Mouse (Mus musculus): ENCODE results near the gene Iqgap2. TPM values are rescaled to one million over a fixed set of nuclear protein-coding genes. Genes with fewer than 3 reads are reported as not detected.
A peak's percentile ranks its signal among the peaks of the same experiment; 100 is the strongest.

The Iqgap2 gene
- 31.5 and 35.9 TPM in 2 replicates for polyA plus RNA-seq (2015; fragmentation: Nextera tagmentation; extraction: Ambion mirVana)

- H3K9ac ChIP-seq (ENCODE audit: low read depth, low read length): peak within 1 kb of the TSS; percentile 94
- no peaks in the 10 kb centered on the region for H3K27me3 ChIP-seq (replicated peaks; ENCODE audit: control insufficient read depth, insufficient read depth, low read length)
- H3K27ac ChIP-seq (ENCODE audit: low read depth, low read length): peak within 1 kb of the TSS; percentile 95
- no peak for TF ChIP-seq CTCF (IDR thresholded peaks at IDR 0.05; ENCODE audit: low read depth)
- H3K4me2 ChIP-seq (replicated peaks; ENCODE audit: low read depth): peak within 1 kb of the TSS; percentile 99
- no peaks in the 10 kb centered on the region for H3K36me3 ChIP-seq (ENCODE audit: control insufficient read depth, insufficient read depth)
- under 1% methylated on average over 45 of the region's 48 CpGs for WGBS
- H3K4me1 ChIP-seq (replicated peaks; ENCODE audit: control insufficient read depth, insufficient read depth, low read length): 0 out of 2 replicates have a peak, but pooled peaks cover 7% of the 10 kb centered on the region
- no peaks in the 10 kb centered on the region for H3K9me3 ChIP-seq (ENCODE audit: control insufficient read depth)
- no peak; the same call in none of the 2 replicates for ATAC-seq
- H3K4me3 ChIP-seq (ENCODE audit: low read depth, low read length): peak within 1 kb of the TSS; percentile 79
Observed at GRCm38 (mm10) chr13:95891491-95891925, at the start of gene Iqgap2. Gene Iqgap2, minus strand, starts transcription at chr13:95891922.

GRCm38 (mm10) chr13:95940811-95941210 is 49.1 kb upstream of the Iqgap2 start:
- no peak overlapping the region for H3K27ac ChIP-seq (ENCODE audit: low read depth, low read length)
- ATAC-seq: no peak
- no peak overlapping the region for H3K4me3 ChIP-seq (ENCODE audit: low read depth, low read length)
- 52% methylated on average over 5 of the region's 5 CpGs for WGBS
- TF ChIP-seq CTCF (IDR thresholded peaks at IDR 0.05; ENCODE audit: low read depth): no peak
- H3K4me2 ChIP-seq (replicated peaks; ENCODE audit: low read depth): no peak overlapping the region
- H3K9me3 ChIP-seq (ENCODE audit: control insufficient read depth): no peaks in the 10 kb centered on the region
- H3K36me3 ChIP-seq (ENCODE audit: control insufficient read depth, insufficient read depth): no peaks in the 10 kb centered on the region
- H3K9ac ChIP-seq (ENCODE audit: low read depth, low read length): no peak overlapping the region
- no peaks in the 10 kb centered on the region for H3K27me3 ChIP-seq (replicated peaks; ENCODE audit: control insufficient read depth, insufficient read depth, low read length)
- H3K4me1 ChIP-seq (replicated peaks; ENCODE audit: control insufficient read depth, insufficient read depth, low read length): no peaks in the 10 kb centered on the region

- Histone ChIP-seq H3K27me3 (replicated peaks; ENCODE audit: control insufficient read depth, insufficient read depth, low read length) (no peaks in the 10 kb centered on the region), H3K4me2 (replicated peaks; ENCODE audit: low read depth) (no peak overlapping the region), H3K27ac (ENCODE audit: low read depth, low read length) (no peak overlapping the region), H3K4me3 (ENCODE audit: low read depth, low read length) (no peak overlapping the region), H3K9me3 (ENCODE audit: control insufficient read depth) (0 out of 2 replicates have a peak, but pooled peaks cover 3% of the 10 kb centered on the region), H3K4me1 (replicated peaks; ENCODE audit: control insufficient read depth, insufficient read depth, low read length) (0 out of 2 replicates have a peak, but pooled peaks cover 3% of the 10 kb centered on the region), H3K36me3 (ENCODE audit: control insufficient read depth, insufficient read depth) (no peaks in the 10 kb centered on the region), H3K9ac (ENCODE audit: low read depth, low read length) (no peak overlapping the region)
- 44% methylated on average over 2 of the region's 2 CpGs for WGBS
- TF ChIP-seq CTCF (IDR thresholded peaks at IDR 0.05; ENCODE audit: low read depth): no peak
- no peak for ATAC-seq
Observed at GRCm38 (mm10) chr13:95924201-95924621, 32.5 kb upstream of the Iqgap2 start.

GRCm38 (mm10) chr13:95922626-95923025 is 30.9 kb upstream of the Iqgap2 start:
- Histone ChIP-seq H3K4me3 (ENCODE audit: low read depth, low read length) (no peak overlapping the region), H3K4me2 (replicated peaks; ENCODE audit: low read depth) (no peak overlapping the region), H3K36me3 (ENCODE audit: control insufficient read depth, insufficient read depth) (no peaks in the 10 kb centered on the region), H3K27me3 (replicated peaks; ENCODE audit: control insufficient read depth, insufficient read depth, low read length) (no peaks in the 10 kb centered on the region), H3K9me3 (ENCODE audit: control insufficient read depth) (0 out of 2 replicates have a peak, but pooled peaks cover 3% of the 10 kb centered on the region), H3K4me1 (replicated peaks; ENCODE audit: control insufficient read depth, insufficient read depth, low read length) (0 out of 2 replicates have a peak, but pooled peaks cover 3% of the 10 kb centered on the region), H3K27ac (ENCODE audit: low read depth, low read length) (no peak overlapping the region), H3K9ac (ENCODE audit: low read depth, low read length) (no peak overlapping the region)
- no peak for ATAC-seq
- TF ChIP-seq CTCF (IDR thresholded peaks at IDR 0.05; ENCODE audit: low read depth): no peak
- WGBS: 76% methylated on average over 4 of the region's 4 CpGs

GRCm38 (mm10) chr13:95918624-95919284 is 27.0 kb upstream of the Iqgap2 start:
- Histone ChIP-seq H3K4me2 (replicated peaks; ENCODE audit: low read depth) (no peak overlapping the region), H3K27me3 (replicated peaks; ENCODE audit: control insufficient read depth, insufficient read depth, low read length) (no peaks in the 10 kb centered on the region), H3K36me3 (ENCODE audit: control insufficient read depth, insufficient read depth) (no peaks in the 10 kb centered on the region), H3K4me1 (replicated peaks; ENCODE audit: control insufficient read depth, insufficient read depth, low read length) (no peaks in the 10 kb centered on the region), H3K4me3 (ENCODE audit: low read depth, low read length) (no peak overlapping the region), H3K9me3 (ENCODE audit: control insufficient read depth) (0 out of 2 replicates have a peak, but pooled peaks cover 7% of the 10 kb centered on the region), H3K27ac (ENCODE audit: low read depth, low read length) (no peak overlapping the region), H3K9ac (ENCODE audit: low read depth, low read length) (no peak overlapping the region)
- ATAC-seq: no peak
- no peak for TF ChIP-seq CTCF (IDR thresholded peaks at IDR 0.05; ENCODE audit: low read depth)
- 81% methylated on average over 9 of the region's 9 CpGs for WGBS

- no peaks in the 10 kb centered on the region for H3K36me3 ChIP-seq (ENCODE audit: control insufficient read depth, insufficient read depth)
- WGBS: 76% methylated on average over 2 of the region's 2 CpGs
- no peak for ATAC-seq
Observed at GRCm38 (mm10) chr13:95913046-95913406, 21.3 kb upstream of the Iqgap2 start.

More at GRCm38 (mm10) chr13:95913046-95913406, 21.3 kb upstream of the Iqgap2 start:
- no peak overlapping the region for H3K27ac ChIP-seq (ENCODE audit: low read depth, low read length)
- 0 out of 2 replicates have a peak, but pooled peaks cover 4% of the 10 kb centered on the region for H3K9me3 ChIP-seq (ENCODE audit: control insufficient read depth)
- no peak overlapping the region for H3K4me3 ChIP-seq (ENCODE audit: low read depth, low read length)
- no peak for TF ChIP-seq CTCF (IDR thresholded peaks at IDR 0.05; ENCODE audit: low read depth)
- no peak overlapping the region for H3K4me2 ChIP-seq (replicated peaks; ENCODE audit: low read depth)
- H3K27me3 ChIP-seq (replicated peaks; ENCODE audit: control insufficient read depth, insufficient read depth, low read length): no peaks in the 10 kb centered on the region
- H3K4me1 ChIP-seq (replicated peaks; ENCODE audit: control insufficient read depth, insufficient read depth, low read length): no peaks in the 10 kb centered on the region
- no peak overlapping the region for H3K9ac ChIP-seq (ENCODE audit: low read depth, low read length)
